In the genomic region with DNA sequence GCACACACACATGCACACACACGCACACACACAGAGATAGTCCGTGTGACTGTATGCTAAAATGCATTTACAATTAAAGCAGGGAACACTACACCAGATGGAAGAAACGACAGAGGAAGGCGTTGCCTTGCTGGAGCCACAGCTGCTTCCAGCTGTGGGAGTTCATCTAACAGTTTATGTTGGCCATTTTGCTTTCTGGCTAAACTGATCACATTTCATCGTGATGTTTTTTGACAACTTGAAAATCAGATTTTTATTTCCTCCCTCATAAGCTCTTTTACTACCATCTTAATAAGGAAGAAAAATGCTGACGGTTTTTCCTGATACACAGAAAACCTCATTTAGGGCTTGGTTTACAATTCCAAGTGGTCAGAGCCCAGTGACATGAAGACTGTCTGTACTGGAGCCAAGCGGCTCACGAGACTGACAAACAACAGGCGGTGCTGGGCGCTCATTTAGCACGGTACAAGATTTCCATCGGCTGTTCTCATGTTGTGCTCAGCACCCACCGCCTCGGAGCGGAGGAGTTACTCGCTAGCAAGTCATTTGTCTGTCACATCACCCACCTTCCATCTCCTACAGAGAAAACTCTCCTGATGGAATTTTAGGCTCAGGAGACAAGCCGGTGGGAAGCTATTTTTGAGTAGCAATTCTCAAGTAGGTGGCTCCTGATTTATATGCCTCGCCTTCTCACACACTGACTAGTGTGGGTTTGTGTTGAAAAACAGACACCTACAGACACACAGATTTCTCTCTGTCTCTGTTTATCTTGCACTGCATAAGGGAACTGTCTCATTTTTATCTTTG, we compare ENCODE assay signal across 9 mouse cellular contexts. TPM values are rescaled to one million over a fixed set of nuclear protein-coding genes. Genes with fewer than 3 reads are reported as not detected.
A peak's percentile ranks its signal among the peaks of the same experiment; 100 is the strongest.
DNase-seq lines count a peak whose midpoint lies in the region; ATAC-seq and TF ChIP-seq lines count a peak whose summit lies in the region.
"Had no signal": no experiment of that assay in that cellular context is flagged by ENCODE, and none has a peak within 500 bp of the region (broad histone marks: within the 10 kb centered on the region; RNA-seq: fewer than 3 reads in every experiment).

No protein-coding gene starts in this region.

- no peak overlapping the region for H3K4me3 ChIP-seq in lung, adult 2 months (replicated peaks; ENCODE audit: extremely low read depth, low read depth, low read length)
- H3K4me3 ChIP-seq in lung, embryonic 15.5 days = no peak overlapping the region
- H3K4me3 ChIP-seq in stomach, postnatal 0 days (ENCODE audit: low read depth, low read length) = no peak overlapping the region

- WGBS in lung, adult 2 months = 54% methylated on average over 18 of the region's 18 CpGs
- WGBS in lung, embryonic 15.5 days = 32% methylated on average over 18 of the region's 18 CpGs
- WGBS in stomach, postnatal 0 days = 32% methylated on average over 18 of the region's 18 CpGs

- peak overlapping the region; percentile 32; the same call in 1 of the 2 replicates for H3K4me2 ChIP-seq in lung, embryonic 15.5 days
- H3K4me2 ChIP-seq in stomach, postnatal 0 days (replicated peaks; ENCODE audit: low read depth) = 0 out of 2 replicates have a peak overlapping the region, but pooled peaks have one; percentile 6

- peak; percentile 93 for ATAC-seq in lung, embryonic 15.5 days (ENCODE audit: borderline replicate concordance, extremely low read depth, low FRiP score, low TSS enrichment)
- peak; percentile 51; the same call in 1 of the 2 replicates for ATAC-seq in stomach, postnatal 0 days (ENCODE audit: low FRiP score, low TSS enrichment)
- ATAC-seq: Patski had no signal

- peak; percentile 49 to 55 for DNase-seq in lung, adult 18-20 months
- no peak for DNase-seq in lung, adult 2 months
- peak; percentile 52 to 64 for DNase-seq in heart, adult 9 months (ENCODE audit: low spot score in 2 of 2)
- DNase-seq in kidney, postnatal 14 days = peak; percentile 78
- no peak for DNase-seq in stomach, postnatal 0 days (ENCODE audit: low spot score)
- no peak for DNase-seq in thymus, postnatal 4 days
- DNase-seq in adrenal gland, postnatal 36 days = no peak

- peak overlapping the region; percentile 90 for H3K27ac ChIP-seq in lung, embryonic 15.5 days
- peak overlapping the region; percentile 81 for H3K27ac ChIP-seq in stomach, postnatal 0 days (replicated peaks)

- H3K4me1 ChIP-seq in lung, adult 2 months (ENCODE audit: control insufficient read depth, insufficient read depth, low read length) = peaks cover 21% of the 10 kb centered on the region
- peaks cover 56% of the 10 kb centered on the region for H3K4me1 ChIP-seq in lung, embryonic 15.5 days
- H3K4me1 ChIP-seq in stomach, postnatal 0 days (replicated peaks; ENCODE audit: control insufficient read depth, insufficient read depth) = peaks cover 16% of the 10 kb centered on the region

- no peak for TF ChIP-seq CTCF in lung, adult 2 months (IDR thresholded peaks at IDR 0.05; ENCODE audit: insufficient read depth, low read length)
- no peak for TF ChIP-seq CTCF in stomach, postnatal 0 days (IDR thresholded peaks at IDR 0.05; ENCODE audit: low read depth)

- no peak for TF ChIP-seq POLR2A in lung, adult 2 months (IDR thresholded peaks at IDR 0.05; ENCODE audit: borderline replicate concordance, extremely low read depth, low read depth, low read length)

- H3K9ac ChIP-seq in lung, embryonic 15.5 days = no peak overlapping the region
- no peak overlapping the region for H3K9ac ChIP-seq in stomach, postnatal 0 days (ENCODE audit: low read length)

- peaks cover 20% of the 10 kb centered on the region; the same call in 1 of the 2 replicates for H3K36me3 ChIP-seq in lung, embryonic 15.5 days
- H3K36me3 ChIP-seq in stomach, postnatal 0 days (ENCODE audit: control insufficient read depth, insufficient read depth, low read length) = no peaks in the 10 kb centered on the region; the same call in 1 of the 2 replicates

- no peaks in the 10 kb centered on the region for H3K9me3 ChIP-seq in lung, embryonic 15.5 days
- H3K9me3 ChIP-seq in stomach, postnatal 0 days (ENCODE audit: control insufficient read depth, low read length) = no peaks in the 10 kb centered on the region

- H3K27me3 ChIP-seq in lung, embryonic 15.5 days = no peaks in the 10 kb centered on the region
- H3K27me3 ChIP-seq in stomach, postnatal 0 days (ENCODE audit: control insufficient read depth, insufficient read depth, low read length) = no peaks in the 10 kb centered on the region
- H3K27me3 ChIP-seq: Patski had no signal

- no peak for TF ChIP-seq EP300 in stomach, postnatal 0 days (optimal IDR thresholded peaks at IDR 0.05)

RNA-seq across cellular contexts. Expression of a gene that starts 17.2 kb away (rescaled TPM):
- polyA plus RNA-seq in lung, adult 2 months (2012; rRNA removed) = 20.0 and 23.2 TPM in 2 replicates
- polyA plus RNA-seq in lung, embryonic 15.5 days (2015; fragmentation: Nextera tagmentation; extraction: Ambion mirVana) = 30.1 and 33.5 TPM in 2 replicates
- polyA plus RNA-seq in stomach, postnatal 0 days (2015; fragmentation: Nextera tagmentation; extraction: Ambion mirVana) = 19.4 and 24.1 TPM in 2 replicates
- 10 to 100 TPM; 12.5 to 18.9 TPM for total RNA-seq in adrenal gland, postnatal 36 days (2021)

Comparison
In these comparisons a context has a peak if more than half of its experiments do, and no peak if none do; other contexts are left out.
1. DNase-seq: peak in lung, adult 18-20 months (2 of 2), heart, adult 9 months (2 of 2) and kidney, postnatal 14 days (single experiment); none in lung, adult 2 months (single experiment), stomach, postnatal 0 days (single experiment), thymus, postnatal 4 days (single experiment) and adrenal gland, postnatal 36 days (0 of 2).